Mouse (Mus musculus): ENCODE measurements around the gene Gpr162. TPM values are rescaled to one million over a fixed set of nuclear protein-coding genes. Genes with fewer than 3 reads are reported as not detected.
"Not testable (repeated sequence)": the region's sequence is repeated elsewhere in the genome, so short reads cannot be mapped to it uniquely, and the experiment has no call there.

Gpr162 gene
- polyA plus RNA-seq, 1 experiment = 7.7 TPM

- no peaks in the 10 kb centered on the region for H3K36me3 ChIP-seq (replicated peaks; ENCODE audit: low read length)
- H3K9me3 ChIP-seq = no peaks in the 10 kb centered on the region
- TF ChIP-seq FLI1 (IDR thresholded peaks at IDR 0.05; ENCODE audit: low read length) = no peak
- TF ChIP-seq GATA1 (IDR thresholded peaks at IDR 0.05; ENCODE audit: borderline replicate concordance, low read length) = no peak
- peaks cover 64% of the 10 kb centered on the region for H3K27me3 ChIP-seq (replicated peaks)
- peaks cover 25% of the 10 kb centered on the region for H3K4me1 ChIP-seq
- no peak overlapping the region for H3K4me3 ChIP-seq (replicated peaks)
These were observed 13.2 kb downstream of the Gpr162 start for GRCm38 (mm10) chr6:124850535-124850934.

- Histone ChIP-seq H3K4me3 (replicated peaks) (peak overlapping the region; percentile 72), H3K9me3 (no peaks in the 10 kb centered on the region), H3K36me3 (replicated peaks; ENCODE audit: low read length) (no peaks in the 10 kb centered on the region), H3K4me1 (peaks cover 20% of the 10 kb centered on the region), H3K27me3 (replicated peaks) (peaks cover 56% of the 10 kb centered on the region)
- no peak for TF ChIP-seq GATA1 (IDR thresholded peaks at IDR 0.05; ENCODE audit: borderline replicate concordance, low read length)
- TF ChIP-seq FLI1 (IDR thresholded peaks at IDR 0.05; ENCODE audit: low read length) = no peak
These were observed 16.5 kb downstream of the Gpr162 start for GRCm38 (mm10) chr6:124847305-124847704.

GRCm38 (mm10) chr6:124840241-124841167, 23.3 kb downstream of the Gpr162 start, which contains the start of gene Gnb3:
Gene Gnb3, minus strand, starts transcription at chr6:124840275.
- H3K27me3 ChIP-seq (replicated peaks) = peaks cover 49% of the 10 kb centered on the region
- TF ChIP-seq FLI1 (IDR thresholded peaks at IDR 0.05; ENCODE audit: low read length) (no peak), GATA1 (IDR thresholded peaks at IDR 0.05; ENCODE audit: borderline replicate concordance, low read length) (no peak)
- no peak within 1 kb of the TSS for H3K4me3 ChIP-seq (replicated peaks)
- H3K9me3 ChIP-seq = no peaks in the 10 kb centered on the region
- peaks cover 36% of the 10 kb centered on the region; the same call in 1 of the 2 replicates for H3K4me1 ChIP-seq
- H3K36me3 ChIP-seq (replicated peaks; ENCODE audit: low read length) = peaks cover 5% of the 10 kb centered on the region

- H3K27me3 ChIP-seq (replicated peaks) = peaks cover 42% of the 10 kb centered on the region
- H3K36me3 ChIP-seq (replicated peaks; ENCODE audit: low read length) = peaks cover 11% of the 10 kb centered on the region
- no peak for TF ChIP-seq FLI1 (IDR thresholded peaks at IDR 0.05; ENCODE audit: low read length)
- no peak for TF ChIP-seq GATA1 (IDR thresholded peaks at IDR 0.05; ENCODE audit: borderline replicate concordance, low read length)
- peaks cover 41% of the 10 kb centered on the region for H3K4me1 ChIP-seq
- H3K4me3 ChIP-seq (replicated peaks) = no peak overlapping the region
- H3K9me3 ChIP-seq = no peaks in the 10 kb centered on the region
These were observed 24.0 kb downstream of the Gpr162 start for GRCm38 (mm10) chr6:124839805-124840204.

GRCm38 (mm10) chr6:124836411-124836810, 27.4 kb downstream of the Gpr162 start:
- Histone ChIP-seq H3K4me1 (peaks cover 56% of the 10 kb centered on the region), H3K27me3 (replicated peaks) (peaks cover 29% of the 10 kb centered on the region), H3K36me3 (replicated peaks; ENCODE audit: low read length) (peaks cover 44% of the 10 kb centered on the region), H3K9me3 (no peaks in the 10 kb centered on the region), H3K4me3 (replicated peaks) (no peak overlapping the region)
- TF ChIP-seq FLI1 (IDR thresholded peaks at IDR 0.05; ENCODE audit: low read length) = no peak
- TF ChIP-seq GATA1 (IDR thresholded peaks at IDR 0.05; ENCODE audit: borderline replicate concordance, low read length) = no peak

GRCm38 (mm10) chr6:124835531-124835930, 28.3 kb downstream of the Gpr162 start:
- Histone ChIP-seq H3K4me3 (replicated peaks) (no peak overlapping the region), H3K36me3 (replicated peaks; ENCODE audit: low read length) (peaks cover 47% of the 10 kb centered on the region), H3K9me3 (no peaks in the 10 kb centered on the region), H3K4me1 (peaks cover 63% of the 10 kb centered on the region), H3K27me3 (replicated peaks) (peaks cover 27% of the 10 kb centered on the region)
- TF ChIP-seq GATA1 (IDR thresholded peaks at IDR 0.05; ENCODE audit: borderline replicate concordance, low read length) (no peak), FLI1 (IDR thresholded peaks at IDR 0.05; ENCODE audit: low read length) (no peak)

GRCm38 (mm10) chr6:124834512-124835081, 29.2 kb downstream of the Gpr162 start:
- Histone ChIP-seq H3K9me3 (no peaks in the 10 kb centered on the region), H3K36me3 (replicated peaks; ENCODE audit: low read length) (peaks cover 47% of the 10 kb centered on the region), H3K4me1 (peaks cover 58% of the 10 kb centered on the region), H3K27me3 (replicated peaks) (peaks cover 18% of the 10 kb centered on the region), H3K4me3 (replicated peaks) (no peak overlapping the region)
- no peak for TF ChIP-seq GATA1 (IDR thresholded peaks at IDR 0.05; ENCODE audit: borderline replicate concordance, low read length)
- no peak for TF ChIP-seq FLI1 (IDR thresholded peaks at IDR 0.05; ENCODE audit: low read length)

- no peaks in the 10 kb centered on the region for H3K27me3 ChIP-seq (replicated peaks)
- H3K4me3 ChIP-seq (replicated peaks) = no peak overlapping the region
- peaks cover 56% of the 10 kb centered on the region for H3K36me3 ChIP-seq (replicated peaks; ENCODE audit: low read length)
- peaks cover 59% of the 10 kb centered on the region for H3K4me1 ChIP-seq
- no peaks in the 10 kb centered on the region for H3K9me3 ChIP-seq
- TF ChIP-seq GATA1 (IDR thresholded peaks at IDR 0.05; ENCODE audit: borderline replicate concordance, low read length) (no peak), FLI1 (IDR thresholded peaks at IDR 0.05; ENCODE audit: low read length) (no peak)
These were observed 32.1 kb downstream of the Gpr162 start for GRCm38 (mm10) chr6:124831649-124832048.

GRCm38 (mm10) chr6:124831199-124831598, 32.6 kb downstream of the Gpr162 start:
- H3K9me3 ChIP-seq; H3K27me3 ChIP-seq (replicated peaks): not testable (repeated sequence)
- H3K4me1 ChIP-seq = peaks cover 60% of the 10 kb centered on the region
- H3K4me3 ChIP-seq (replicated peaks) = peak overlapping the region; percentile 23
- H3K36me3 ChIP-seq (replicated peaks; ENCODE audit: low read length) = peaks cover 61% of the 10 kb centered on the region
